Mouse (Mus musculus): ENCODE measurements around the gene Mapkapk3. TPM values are rescaled to one million over a fixed set of nuclear protein-coding genes. Genes with fewer than 3 reads are reported as not detected.

The Mapkapk3 gene
- polyA plus RNA-seq, 1 experiment: 5.1 TPM

- TF ChIP-seq CTCF (IDR thresholded peaks at IDR 0.05; ENCODE audit: extremely low read depth, insufficient read depth, low read length) (no peak), POLR2A (IDR thresholded peaks at IDR 0.05; ENCODE audit: extremely low read depth, insufficient read depth, low read length) (no peak)
- Histone ChIP-seq H3K4me3 (ENCODE audit: insufficient read depth, low read length) (no peak overlapping the region), H3K4me1 (ENCODE audit: control insufficient read depth, insufficient read depth, low read length) (no peaks in the 10 kb centered on the region), H3K27ac (ENCODE audit: insufficient read depth, low read length) (no peak overlapping the region)
These were observed 36.2 kb upstream of the Mapkapk3 start for GRCm38 (mm10) chr9:107325904-107326303.

DNA sequence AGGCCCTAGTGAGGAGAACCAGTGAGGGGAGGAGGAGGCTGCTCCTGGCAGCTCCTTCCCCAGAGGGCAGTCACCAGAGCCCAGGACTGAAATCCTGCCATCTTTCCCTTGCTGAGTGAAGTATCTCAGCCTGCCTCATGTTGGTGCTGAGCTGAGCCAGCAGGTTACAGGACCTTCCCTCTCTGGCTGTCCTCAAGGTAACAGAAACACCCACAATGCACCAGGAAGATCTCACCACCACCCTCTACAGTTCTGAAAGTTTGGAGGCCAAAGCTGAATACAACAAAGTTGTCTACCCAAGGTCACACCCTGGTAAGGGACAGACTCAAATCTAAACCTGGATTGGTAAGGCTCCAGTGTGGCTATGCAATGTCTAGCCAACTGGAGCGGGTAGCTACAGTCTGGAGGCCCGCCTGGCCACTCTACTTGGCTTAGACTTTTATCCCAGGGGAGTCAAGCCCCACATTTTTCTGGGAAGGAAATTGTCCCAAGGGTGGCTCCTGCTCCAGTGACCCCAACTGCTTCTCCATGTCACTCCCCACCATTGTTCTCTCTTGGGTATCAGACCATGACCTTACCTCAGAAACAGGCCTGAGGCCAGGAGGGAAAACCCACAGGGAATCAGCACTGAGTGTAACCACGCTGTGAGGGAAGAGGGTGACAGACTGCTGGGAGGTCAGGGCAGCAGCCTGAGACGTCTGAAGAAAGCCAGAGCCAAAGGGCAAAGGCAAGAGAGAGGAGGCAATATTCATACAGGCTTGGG, 35.3 kb upstream of the Mapkapk3 start:
- TF ChIP-seq POLR2A (IDR thresholded peaks at IDR 0.05; ENCODE audit: extremely low read depth, insufficient read depth, low read length): no peak
- no peak for TF ChIP-seq CTCF (IDR thresholded peaks at IDR 0.05; ENCODE audit: extremely low read depth, insufficient read depth, low read length)
- Histone ChIP-seq H3K4me3 (ENCODE audit: insufficient read depth, low read length) (no peak overlapping the region), H3K27ac (ENCODE audit: insufficient read depth, low read length) (no peak overlapping the region), H3K4me1 (ENCODE audit: control insufficient read depth, insufficient read depth, low read length) (no peaks in the 10 kb centered on the region)

- Histone ChIP-seq H3K27ac (ENCODE audit: insufficient read depth, low read length) (no peak overlapping the region), H3K4me1 (ENCODE audit: control insufficient read depth, insufficient read depth, low read length) (no peaks in the 10 kb centered on the region), H3K4me3 (ENCODE audit: insufficient read depth, low read length) (no peak overlapping the region)
- TF ChIP-seq POLR2A (IDR thresholded peaks at IDR 0.05; ENCODE audit: extremely low read depth, insufficient read depth, low read length): no peak
- no peak for TF ChIP-seq CTCF (IDR thresholded peaks at IDR 0.05; ENCODE audit: extremely low read depth, insufficient read depth, low read length)
These were observed 33.9 kb upstream of the Mapkapk3 start for GRCm38 (mm10) chr9:107323558-107323957.

GRCm38 (mm10) chr9:107322461-107323050, 32.9 kb upstream of the Mapkapk3 start:
- no peak for TF ChIP-seq POLR2A (IDR thresholded peaks at IDR 0.05; ENCODE audit: extremely low read depth, insufficient read depth, low read length)
- no peak for TF ChIP-seq CTCF (IDR thresholded peaks at IDR 0.05; ENCODE audit: extremely low read depth, insufficient read depth, low read length)
- Histone ChIP-seq H3K4me3 (ENCODE audit: insufficient read depth, low read length) (no peak overlapping the region), H3K27ac (ENCODE audit: insufficient read depth, low read length) (no peak overlapping the region), H3K4me1 (ENCODE audit: control insufficient read depth, insufficient read depth, low read length) (no peaks in the 10 kb centered on the region)

GRCm38 (mm10) chr9:107315791-107316190, 26.1 kb upstream of the Mapkapk3 start:
- H3K4me3 ChIP-seq (ENCODE audit: insufficient read depth, low read length): no peak overlapping the region

GRCm38 (mm10) chr9:107313926-107314325, 24.2 kb upstream of the Mapkapk3 start:
- H3K4me1 ChIP-seq (ENCODE audit: control insufficient read depth, insufficient read depth, low read length): peaks cover 1% of the 10 kb centered on the region
- H3K27ac ChIP-seq (ENCODE audit: insufficient read depth, low read length): no peak overlapping the region
- no peak overlapping the region for H3K4me3 ChIP-seq (ENCODE audit: insufficient read depth, low read length)
- TF ChIP-seq CTCF (IDR thresholded peaks at IDR 0.05; ENCODE audit: extremely low read depth, insufficient read depth, low read length): no peak
- no peak for TF ChIP-seq POLR2A (IDR thresholded peaks at IDR 0.05; ENCODE audit: extremely low read depth, insufficient read depth, low read length)

More at GRCm38 (mm10) chr9:107315791-107316190, 26.1 kb upstream of the Mapkapk3 start:
- Histone ChIP-seq H3K27ac (ENCODE audit: insufficient read depth, low read length) (no peak overlapping the region), H3K4me1 (ENCODE audit: control insufficient read depth, insufficient read depth, low read length) (peaks cover 1% of the 10 kb centered on the region)
- no peak for TF ChIP-seq CTCF (IDR thresholded peaks at IDR 0.05; ENCODE audit: extremely low read depth, insufficient read depth, low read length)
- no peak for TF ChIP-seq POLR2A (IDR thresholded peaks at IDR 0.05; ENCODE audit: extremely low read depth, insufficient read depth, low read length)

DNA sequence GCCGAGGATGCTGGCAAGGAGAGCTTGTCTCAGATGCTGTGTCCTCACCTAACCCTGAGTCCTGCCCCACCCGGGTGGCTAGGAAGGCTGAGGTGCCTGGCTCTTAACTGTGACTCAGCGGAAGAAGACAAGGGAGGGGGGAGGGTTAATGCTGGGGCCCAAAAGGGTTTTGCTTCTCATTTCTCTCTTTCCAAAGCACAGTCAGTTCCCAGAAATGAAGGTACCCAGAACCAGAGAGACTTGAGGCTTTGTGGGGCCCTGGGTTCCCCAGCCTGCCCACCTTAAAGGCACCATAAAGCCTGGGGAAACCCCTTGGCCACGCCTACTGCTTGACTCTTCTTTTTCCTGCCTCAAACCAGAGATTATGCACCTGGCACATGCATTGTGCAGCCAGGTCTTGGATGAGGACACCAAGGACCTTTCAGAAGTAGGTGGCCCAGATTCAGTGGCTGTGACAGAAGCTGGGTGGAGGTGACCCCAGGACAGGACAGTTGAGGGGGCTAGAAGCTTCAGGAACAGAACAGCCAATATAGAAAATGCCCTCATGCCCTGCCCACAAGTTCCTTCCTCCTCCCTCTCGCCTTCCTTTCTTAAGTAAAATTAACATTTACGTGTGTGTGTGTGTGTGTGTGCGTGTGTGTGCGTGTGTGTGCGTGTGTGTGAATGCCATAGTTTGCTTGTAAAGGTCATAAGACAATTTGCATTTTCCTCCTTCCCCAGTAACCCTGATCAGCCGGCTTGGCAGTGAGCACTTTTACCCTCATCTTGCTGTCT, 23.3 kb upstream of the Mapkapk3 start:
- H3K4me3 ChIP-seq (ENCODE audit: insufficient read depth, low read length): no peak overlapping the region
- H3K27ac ChIP-seq (ENCODE audit: insufficient read depth, low read length): no peak overlapping the region
- TF ChIP-seq CTCF (IDR thresholded peaks at IDR 0.05; ENCODE audit: extremely low read depth, insufficient read depth, low read length): no peak
- no peak for TF ChIP-seq POLR2A (IDR thresholded peaks at IDR 0.05; ENCODE audit: extremely low read depth, insufficient read depth, low read length)
- H3K4me1 ChIP-seq (ENCODE audit: control insufficient read depth, insufficient read depth, low read length): peaks cover 4% of the 10 kb centered on the region

- no peak for TF ChIP-seq POLR2A (IDR thresholded peaks at IDR 0.05; ENCODE audit: extremely low read depth, insufficient read depth, low read length)
- no peak for TF ChIP-seq CTCF (IDR thresholded peaks at IDR 0.05; ENCODE audit: extremely low read depth, insufficient read depth, low read length)
- H3K27ac ChIP-seq (ENCODE audit: insufficient read depth, low read length): no peak overlapping the region
- H3K4me3 ChIP-seq (ENCODE audit: insufficient read depth, low read length): no peak overlapping the region
- peaks cover 8% of the 10 kb centered on the region for H3K4me1 ChIP-seq (ENCODE audit: control insufficient read depth, insufficient read depth, low read length)
These were observed 19.9 kb upstream of the Mapkapk3 start for GRCm38 (mm10) chr9:107309600-107309999.

GRCm38 (mm10) chr9:107309171-107309570, 19.5 kb upstream of the Mapkapk3 start:
- peaks cover 8% of the 10 kb centered on the region for H3K4me1 ChIP-seq (ENCODE audit: control insufficient read depth, insufficient read depth, low read length)
- no peak overlapping the region for H3K27ac ChIP-seq (ENCODE audit: insufficient read depth, low read length)
- no peak overlapping the region for H3K4me3 ChIP-seq (ENCODE audit: insufficient read depth, low read length)
- TF ChIP-seq POLR2A (IDR thresholded peaks at IDR 0.05; ENCODE audit: extremely low read depth, insufficient read depth, low read length) (no peak), CTCF (IDR thresholded peaks at IDR 0.05; ENCODE audit: extremely low read depth, insufficient read depth, low read length) (no peak)

Measured in cortical plate, adult 2 months (tissue).